Mouse (Mus musculus) myocyte (in vitro differentiated cells): ENCODE data around the gene Rnf34.

Source experiments
- CEBPB ChIP-seq: IDR thresholded peaks from 2 replicates; pipeline ENCODE4 v1.6.1; 2011; ENCODE audit warnings: mild to moderate bottlenecking, moderate library complexity; ENCODE audit not compliant: poor library complexity, insufficient read depth, severe bottlenecking
- E2F4 ChIP-seq: IDR thresholded peaks from one replicate; pipeline ENCODE4 v1.6.1; 2011; ENCODE audit warnings: mild to moderate bottlenecking, control low read depth, moderate library complexity; ENCODE audit not compliant: insufficient read depth
- MAX ChIP-seq: IDR thresholded peaks from one replicate; pipeline ENCODE4 v1.6.1; 2011; ENCODE audit warnings: low read depth, mild to moderate bottlenecking, control low read depth
- MYOD1 ChIP-seq, 3 experiments: IDR thresholded peaks; one replicate each; pipeline ENCODE4 v1.6.1; 2011; ENCODE audit warnings: control low read depth in 2 of 3, low read depth in 2 of 3, mild to moderate bottlenecking in 2 of 3, moderate library complexity in 1 of 3; ENCODE audit not compliant: insufficient read length in 2 of 3, control insufficient read depth in 1 of 3
- MYOG ChIP-seq, 3 experiments: IDR thresholded peaks; one replicate each; pipeline ENCODE4 v1.6.1; 2011; ENCODE audit warnings: control low read depth in 2 of 3, low read depth in 2 of 3, mild to moderate bottlenecking in 2 of 3; ENCODE audit not compliant: insufficient read length in 2 of 3, control insufficient read depth in 1 of 3, insufficient read depth in 1 of 3
- POLR2A ChIP-seq: IDR thresholded peaks from one replicate; pipeline ENCODE4 v1.6.1; 2011; ENCODE audit warnings: low read depth, mild to moderate bottlenecking, control low read depth, moderate library complexity; ENCODE audit not compliant: insufficient read length
- POLR2AphosphoS2 ChIP-seq: IDR thresholded peaks from one replicate; pipeline ENCODE4 v1.6.1; 2011; ENCODE audit warnings: low read depth, control low read depth; ENCODE audit not compliant: insufficient read length
- SRF ChIP-seq: IDR thresholded peaks from one replicate; pipeline ENCODE4 v1.6.1; 2011; ENCODE audit warnings: low read depth; ENCODE audit not compliant: control insufficient read depth, insufficient read length
- USF1 ChIP-seq: IDR thresholded peaks from one replicate; pipeline ENCODE4 v1.6.1; 2011; ENCODE audit warnings: low read depth, mild to moderate bottlenecking, control low read depth, moderate library complexity

DNA sequence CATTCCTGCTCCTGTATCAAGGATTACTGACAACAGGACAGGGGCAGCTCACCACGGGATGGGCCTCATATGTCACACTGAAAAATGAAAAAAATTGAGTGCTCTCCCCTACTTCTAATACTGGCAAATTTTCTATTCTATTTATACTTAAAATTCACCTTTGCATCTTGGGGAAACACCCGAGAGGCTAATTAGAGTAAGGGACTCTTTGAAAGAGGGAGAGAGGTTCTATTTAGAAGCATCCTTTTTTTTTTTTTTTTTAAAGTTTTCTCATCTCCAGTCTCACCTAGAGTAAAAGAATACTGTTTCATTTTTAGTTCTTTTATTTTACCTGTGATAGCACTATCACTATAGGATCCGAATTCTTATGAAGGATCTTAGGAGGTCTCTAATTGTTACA, 24.5 kb downstream of the Rnf34 start:
- TF ChIP-seq MAX: no peak
- TF ChIP-seq USF1: no peak
- no peak for TF ChIP-seq POLR2A
- TF ChIP-seq E2F4: no peak
- no peak for TF ChIP-seq MYOG (IDR thresholded peaks at IDR 0.05; ENCODE audit: control insufficient read depth in 1 of 3, insufficient read depth in 1 of 3, insufficient read length in 2 of 3, low read depth in 2 of 3)
- TF ChIP-seq POLR2AphosphoS2: no peak
- TF ChIP-seq CEBPB: no peak
- no peak for TF ChIP-seq MYOD1 (IDR thresholded peaks at IDR 0.05; ENCODE audit: control insufficient read depth in 1 of 3, insufficient read length in 2 of 3, low read depth in 2 of 3)
- TF ChIP-seq SRF: no peak
